Mouse (Mus musculus) ES-E14 (cell line): ENCODE results near the gene Acrbp.

ENCODE experiments used
- HCFC1 ChIP-seq: IDR thresholded peaks from 2 replicates; pipeline ENCODE4 v1.6.1; 2012; ENCODE audit warnings: low read length, inconsistent platforms, borderline replicate concordance; ENCODE audit not compliant: insufficient read depth
- MAFK ChIP-seq: IDR thresholded peaks from 2 replicates; pipeline ENCODE4 v1.6.1; 2014; ENCODE audit warnings: mild to moderate bottlenecking, low read depth, low read length, inconsistent platforms; ENCODE audit not compliant: insufficient read depth

DNA sequence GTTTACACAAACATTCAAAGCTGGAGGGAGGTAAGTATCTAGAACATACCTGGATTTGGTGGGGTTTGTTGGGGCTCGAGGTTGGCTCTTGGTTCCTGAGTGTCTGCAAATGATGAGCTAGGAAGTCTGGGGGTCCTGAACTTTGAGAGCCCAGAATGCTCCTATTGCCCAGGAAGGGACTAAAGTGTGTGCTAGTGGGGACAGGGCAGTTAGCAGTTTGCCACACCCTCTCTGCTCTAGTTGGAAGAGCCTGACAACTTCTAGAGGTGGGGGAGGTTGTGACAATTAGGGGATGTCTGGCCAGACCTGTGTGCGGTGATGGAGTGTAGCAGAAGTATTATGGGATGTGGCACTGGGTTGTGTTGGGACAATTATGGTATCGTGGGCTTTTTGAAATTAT, 45.4 kb downstream of the Acrbp start:
- TF ChIP-seq HCFC1 = no peak
- TF ChIP-seq MAFK = no peak
